Mouse (Mus musculus): Measurements from ENCODE around the gene Arhgef1. TPM values are rescaled to one million over a fixed set of nuclear protein-coding genes. Genes with fewer than 3 reads are reported as not detected.
"Not testable (repeated sequence)": the region's sequence is repeated elsewhere in the genome, so short reads cannot be mapped to it uniquely, and the experiment has no call there.

The Arhgef1 gene
- polyA plus RNA-seq, 1 experiment: 133 TPM

- no peak overlapping the region for H3K27ac ChIP-seq (ENCODE audit: insufficient read depth, low read length)
- H3K4me3 ChIP-seq (ENCODE audit: insufficient read depth, low read length): no peak overlapping the region
- TF ChIP-seq CTCF (IDR thresholded peaks at IDR 0.05; ENCODE audit: extremely low read depth, insufficient read depth, low read length) (no peak), POLR2A (IDR thresholded peaks at IDR 0.05; ENCODE audit: extremely low read depth, insufficient read depth, low read length) (no peak)
- H3K4me1 ChIP-seq (ENCODE audit: control insufficient read depth, insufficient read depth, low read length): no peaks in the 10 kb centered on the region
These were observed 15.6 kb upstream of the Arhgef1 start for GRCm38 (mm10) chr7:24887096-24887495.

DNA sequence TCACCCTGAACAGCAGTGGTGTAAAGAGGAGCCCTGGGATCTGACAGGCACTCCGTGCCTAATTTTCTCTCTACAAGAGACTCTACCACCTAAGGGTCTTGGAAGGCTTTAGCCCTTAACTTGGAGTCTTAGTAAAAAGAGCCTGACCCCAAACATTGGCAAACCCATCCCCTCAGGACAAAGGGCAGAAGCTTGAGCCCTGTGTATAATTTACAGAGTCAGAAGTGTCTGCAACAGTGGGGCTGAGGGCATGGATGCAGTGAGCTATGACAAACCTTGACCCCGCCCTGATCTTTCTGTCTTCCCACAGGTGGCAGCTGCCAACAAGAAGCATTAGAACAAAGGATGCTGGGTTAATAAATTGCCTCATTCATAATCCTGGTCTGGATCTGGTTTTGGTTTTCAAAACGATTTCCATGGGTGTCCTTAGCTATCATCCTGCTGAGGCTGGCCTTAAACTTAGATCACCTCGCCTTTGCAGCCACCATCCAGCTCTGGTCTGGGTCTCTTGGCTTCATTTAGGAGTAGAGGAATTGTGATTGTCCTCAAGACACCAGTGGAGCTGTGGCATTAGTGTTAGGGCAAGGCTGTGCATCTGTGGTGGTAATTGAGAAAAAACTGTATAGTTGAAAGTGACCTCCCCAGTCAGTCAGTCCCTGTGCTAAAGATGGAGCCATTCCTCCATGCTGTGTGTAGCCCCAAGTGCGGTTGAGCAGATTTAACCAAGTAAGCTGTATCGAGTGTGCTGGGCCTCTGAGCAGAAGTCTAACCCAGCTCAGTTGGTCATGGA lies 13.1 kb upstream of the Arhgef1 start:
- TF ChIP-seq CTCF (IDR thresholded peaks at IDR 0.05; ENCODE audit: extremely low read depth, insufficient read depth, low read length): no peak
- no peak overlapping the region for H3K4me3 ChIP-seq (ENCODE audit: insufficient read depth, low read length)
- H3K4me1 ChIP-seq (ENCODE audit: control insufficient read depth, insufficient read depth, low read length): no peaks in the 10 kb centered on the region
- H3K27ac ChIP-seq (ENCODE audit: insufficient read depth, low read length): no peak overlapping the region

DNA sequence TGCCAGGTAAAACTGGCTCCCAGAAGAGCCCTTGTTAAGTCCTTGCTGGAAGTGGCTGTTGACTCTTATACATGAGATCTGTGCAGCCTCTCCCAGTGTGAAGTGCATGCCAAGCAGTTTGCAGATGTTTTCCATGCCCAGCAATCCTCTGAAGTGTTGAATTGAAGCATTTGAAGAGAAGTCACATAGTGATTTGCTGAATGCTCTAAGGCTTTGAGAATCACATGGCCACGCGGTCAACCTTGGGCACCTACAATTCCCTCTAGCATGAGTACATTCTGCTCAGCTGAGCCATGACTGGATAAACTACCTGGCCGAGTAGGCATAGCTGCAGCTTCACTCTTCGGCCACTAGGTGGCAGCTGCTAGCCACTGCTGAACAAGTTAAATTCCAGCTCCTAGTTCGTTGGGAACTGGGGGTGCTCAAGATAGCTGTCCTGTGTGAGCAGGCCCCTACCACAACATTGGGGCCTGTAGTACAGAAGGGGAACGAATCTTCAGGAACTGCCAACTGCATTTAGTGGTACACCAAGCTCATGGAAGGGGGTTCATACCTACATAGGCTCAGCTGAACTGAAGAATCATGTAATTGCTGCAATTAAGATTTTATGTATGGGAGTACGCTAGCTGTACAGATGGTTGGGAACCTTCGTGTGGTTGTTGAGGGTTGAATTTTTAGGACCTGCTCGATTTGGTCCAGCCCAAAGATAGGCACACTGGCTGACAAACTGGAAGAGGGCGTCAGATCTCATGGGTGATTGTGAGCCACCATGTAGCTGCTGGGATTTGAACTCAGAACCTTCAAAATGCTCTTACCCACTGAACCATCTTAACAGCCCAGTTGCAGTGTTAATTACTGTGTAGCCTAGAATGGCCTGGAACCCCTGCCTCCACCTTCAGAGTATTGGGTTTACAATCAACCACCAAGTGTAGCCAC lies 12.2 kb upstream of the Arhgef1 start:
- Histone ChIP-seq H3K4me3 (ENCODE audit: insufficient read depth, low read length) (no peak overlapping the region), H3K4me1 (ENCODE audit: control insufficient read depth, insufficient read depth, low read length) (no peaks in the 10 kb centered on the region), H3K27ac (ENCODE audit: insufficient read depth, low read length) (no peak overlapping the region)
- TF ChIP-seq POLR2A (IDR thresholded peaks at IDR 0.05; ENCODE audit: extremely low read depth, insufficient read depth, low read length): peak; percentile 23; the same call in 1 of the 2 replicates
- peak; percentile 98 for TF ChIP-seq CTCF (IDR thresholded peaks at IDR 0.05; ENCODE audit: extremely low read depth, insufficient read depth, low read length)

DNA sequence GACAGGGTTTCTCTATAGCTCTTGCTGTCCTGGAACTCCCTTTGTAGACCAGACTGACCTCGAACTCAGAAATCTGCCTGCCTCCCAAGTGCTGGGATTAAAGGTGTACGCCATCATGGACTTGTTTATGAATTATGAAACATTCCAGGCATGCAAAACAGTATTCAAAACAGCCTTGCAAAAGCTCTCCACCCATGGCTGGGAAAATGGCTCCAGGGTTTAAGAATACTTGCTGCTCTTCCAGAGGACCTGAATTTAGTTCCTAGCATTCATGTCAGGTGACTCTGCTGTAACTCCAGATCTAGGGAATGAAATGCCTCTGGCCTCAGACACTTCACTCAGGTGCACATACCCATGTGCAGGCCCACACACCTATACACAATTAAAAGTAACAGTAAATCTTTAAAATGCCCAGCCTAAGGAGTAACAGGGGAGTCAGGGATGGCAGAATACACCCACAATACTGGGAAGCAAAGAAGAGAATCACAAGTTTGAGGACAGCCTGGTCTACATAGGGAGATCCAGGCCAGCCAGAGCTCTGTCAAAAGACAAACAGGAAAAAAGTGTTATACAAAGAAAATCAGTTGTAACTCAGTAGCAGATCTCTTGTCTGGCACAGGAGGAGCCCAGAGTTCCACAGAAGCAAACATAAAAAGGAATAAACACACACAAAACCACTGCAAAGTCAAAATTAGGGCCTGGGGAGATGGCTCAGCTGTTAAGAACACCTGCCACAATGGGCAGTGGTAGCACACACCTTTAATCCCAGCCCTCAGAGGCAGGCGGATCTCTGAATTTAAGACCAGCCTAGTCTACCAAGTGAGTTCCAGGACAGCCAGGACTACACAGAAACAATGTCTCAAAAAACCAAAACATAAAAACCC lies 11.2 kb upstream of the Arhgef1 start:
- no peaks in the 10 kb centered on the region for H3K4me1 ChIP-seq (ENCODE audit: control insufficient read depth, insufficient read depth, low read length)
- no peak for TF ChIP-seq CTCF (IDR thresholded peaks at IDR 0.05; ENCODE audit: extremely low read depth, insufficient read depth, low read length)
- TF ChIP-seq POLR2A (IDR thresholded peaks at IDR 0.05; ENCODE audit: extremely low read depth, insufficient read depth, low read length): no peak
- H3K27ac ChIP-seq (ENCODE audit: insufficient read depth, low read length): no peak overlapping the region
- H3K4me3 ChIP-seq (ENCODE audit: insufficient read depth, low read length): no peak overlapping the region

DNA sequence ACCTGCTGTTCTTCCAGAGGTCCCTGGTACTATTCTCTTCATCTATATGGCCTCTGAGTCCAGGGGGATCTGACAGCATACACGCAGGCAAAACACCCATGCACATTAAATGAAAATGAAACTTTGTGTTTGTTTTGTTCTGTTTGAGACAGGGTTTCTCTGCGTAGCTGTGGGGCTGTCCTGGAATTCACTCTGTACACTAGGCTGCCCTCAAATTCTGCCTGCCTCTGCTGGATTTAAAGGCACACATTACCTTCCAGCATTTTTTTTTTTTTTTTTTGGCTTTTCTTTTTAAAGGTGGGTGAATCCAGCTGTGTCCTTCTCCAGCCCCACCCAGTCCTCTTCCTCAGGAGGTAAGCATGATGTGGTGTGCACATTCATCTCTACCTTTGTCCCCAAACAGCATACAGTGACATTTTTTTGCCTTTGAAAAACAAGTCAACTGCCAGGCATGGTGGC lies 10.6 kb upstream of the Arhgef1 start:
- no peak overlapping the region for H3K27ac ChIP-seq (ENCODE audit: insufficient read depth, low read length)
- TF ChIP-seq POLR2A (IDR thresholded peaks at IDR 0.05; ENCODE audit: extremely low read depth, insufficient read depth, low read length): no peak
- no peak for TF ChIP-seq CTCF (IDR thresholded peaks at IDR 0.05; ENCODE audit: extremely low read depth, insufficient read depth, low read length)
- no peaks in the 10 kb centered on the region for H3K4me1 ChIP-seq (ENCODE audit: control insufficient read depth, insufficient read depth, low read length)
- no peak overlapping the region for H3K4me3 ChIP-seq (ENCODE audit: insufficient read depth, low read length)

- not testable (repeated sequence) for H3K4me1 ChIP-seq (ENCODE audit: control insufficient read depth, insufficient read depth, low read length); H3K4me3 ChIP-seq (ENCODE audit: insufficient read depth, low read length); H3K27ac ChIP-seq (ENCODE audit: insufficient read depth, low read length)
These were observed 7.0 kb upstream of the Arhgef1 start for GRCm38 (mm10) chr7:24895749-24896148.

DNA sequence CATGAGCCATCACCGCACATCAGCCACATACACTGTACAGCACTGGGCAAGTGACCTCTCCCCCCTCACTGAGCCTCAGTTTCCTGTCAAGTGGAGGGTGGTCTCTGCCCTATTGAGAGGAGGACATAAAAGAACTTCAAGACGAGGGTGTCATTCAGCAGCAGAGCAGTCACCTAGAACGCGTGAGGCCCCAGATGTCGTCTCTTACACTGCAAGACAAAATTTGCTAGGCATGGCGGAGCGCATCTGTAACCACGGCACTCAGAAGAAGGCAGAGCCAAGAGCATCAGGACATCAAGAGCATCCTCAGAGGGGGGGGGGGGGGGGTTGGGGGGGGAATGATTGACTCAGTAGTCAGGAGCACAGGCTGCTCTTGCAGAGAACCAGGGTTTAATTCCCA lies 6.4 kb upstream of the Arhgef1 start:
- H3K4me1 ChIP-seq (ENCODE audit: control insufficient read depth, insufficient read depth, low read length): no peaks in the 10 kb centered on the region
- no peak overlapping the region for H3K4me3 ChIP-seq (ENCODE audit: insufficient read depth, low read length)
- TF ChIP-seq CTCF (IDR thresholded peaks at IDR 0.05; ENCODE audit: extremely low read depth, insufficient read depth, low read length): no peak
- TF ChIP-seq POLR2A (IDR thresholded peaks at IDR 0.05; ENCODE audit: extremely low read depth, insufficient read depth, low read length): no peak
- H3K27ac ChIP-seq (ENCODE audit: insufficient read depth, low read length): no peak overlapping the region

DNA sequence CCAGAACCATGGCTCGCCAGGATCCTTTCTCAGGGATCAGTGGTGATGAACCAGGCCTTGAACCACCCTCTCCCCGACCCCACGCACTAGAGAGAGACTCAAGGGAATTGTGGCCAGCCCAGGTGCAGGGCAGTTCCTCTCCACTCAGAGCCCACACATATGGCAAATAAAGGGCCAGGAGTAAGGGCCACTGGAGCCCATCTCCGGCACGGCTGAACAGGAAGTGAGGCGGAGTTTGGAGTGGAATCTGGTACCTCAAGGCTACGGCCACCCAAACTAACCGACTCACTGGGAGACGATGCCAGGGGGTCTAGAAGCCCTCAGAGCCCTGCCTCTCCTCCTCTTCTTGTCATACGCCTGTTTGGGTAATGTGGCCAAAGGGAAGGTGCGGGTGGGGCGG lies 5.5 kb upstream of the Arhgef1 start, which contains the start of gene Cd79a:
Cd79a (plus strand) TSS at position 158 of the 400 bp plus-strand sequence.
- H3K27ac ChIP-seq (ENCODE audit: insufficient read depth, low read length): no peak within 1 kb of the TSS
- H3K4me1 ChIP-seq (ENCODE audit: control insufficient read depth, insufficient read depth, low read length): no peaks in the 10 kb centered on the region
- no peak within 1 kb of the TSS for H3K4me3 ChIP-seq (ENCODE audit: insufficient read depth, low read length)
- TF ChIP-seq CTCF (IDR thresholded peaks at IDR 0.05; ENCODE audit: extremely low read depth, insufficient read depth, low read length) (no peak), POLR2A (IDR thresholded peaks at IDR 0.05; ENCODE audit: extremely low read depth, insufficient read depth, low read length) (no peak)

DNA sequence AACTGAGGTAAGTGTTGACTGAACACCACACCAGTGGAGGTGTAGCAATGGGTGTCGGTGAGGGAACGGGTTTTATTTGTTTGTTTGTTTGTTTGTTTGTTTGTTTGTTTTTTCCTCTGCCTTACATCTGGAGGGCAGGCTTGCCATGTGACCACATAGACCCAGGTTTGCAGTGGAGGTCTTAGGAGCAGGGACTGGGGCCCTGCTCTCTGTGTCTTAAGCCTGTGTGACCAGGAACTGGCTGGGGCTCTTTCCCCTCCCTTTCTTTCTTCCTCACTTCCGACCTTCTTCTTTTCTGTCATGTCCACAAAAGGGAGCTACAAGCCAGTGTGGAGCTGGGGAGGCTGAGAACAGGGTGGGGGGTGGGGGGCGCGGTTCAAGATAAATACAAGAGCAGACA lies 4.8 kb upstream of the Arhgef1 start:
- Histone ChIP-seq H3K4me3 (ENCODE audit: insufficient read depth, low read length) (no peak overlapping the region), H3K27ac (ENCODE audit: insufficient read depth, low read length) (no peak overlapping the region), H3K4me1 (ENCODE audit: control insufficient read depth, insufficient read depth, low read length) (no peaks in the 10 kb centered on the region)
- TF ChIP-seq POLR2A (IDR thresholded peaks at IDR 0.05; ENCODE audit: extremely low read depth, insufficient read depth, low read length) (no peak), CTCF (IDR thresholded peaks at IDR 0.05; ENCODE audit: extremely low read depth, insufficient read depth, low read length) (no peak)
